Mouse (Mus musculus) T-helper 2 cell (primary cell): Measurements from ENCODE around the gene Mgmt.

Experiments used
- in situ Hi-C: fragments of 300-600 bp; cut with MboI, MseI; formaldehyde crosslinking; loops from one replicate; pipeline ENCODE4 v1.15.1; 2025; ENCODE audit warnings: high pct_unique_total_duplicates

Mgmt gene

DNA sequence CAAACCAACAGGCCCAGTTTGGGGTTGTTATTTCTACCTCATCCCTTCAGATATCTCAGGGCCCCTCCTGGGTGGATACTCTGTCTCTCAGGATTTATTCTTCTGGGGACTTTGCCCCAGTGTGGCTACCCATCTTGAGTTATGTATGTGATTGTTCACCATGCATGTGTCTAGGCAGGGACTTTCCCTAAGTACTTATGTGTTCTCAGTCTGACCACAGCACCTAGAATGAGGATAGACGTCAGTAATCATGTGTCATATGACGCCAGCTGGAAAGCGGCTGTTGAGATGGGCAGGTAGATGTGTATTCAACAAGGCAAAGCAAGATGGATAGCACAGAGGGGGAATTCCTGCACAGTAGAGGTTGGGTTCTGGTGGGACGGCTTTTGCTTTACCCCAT, 217.7 kb downstream of the Mgmt start:
- in situ Hi-C loops: no loop called here

DNA sequence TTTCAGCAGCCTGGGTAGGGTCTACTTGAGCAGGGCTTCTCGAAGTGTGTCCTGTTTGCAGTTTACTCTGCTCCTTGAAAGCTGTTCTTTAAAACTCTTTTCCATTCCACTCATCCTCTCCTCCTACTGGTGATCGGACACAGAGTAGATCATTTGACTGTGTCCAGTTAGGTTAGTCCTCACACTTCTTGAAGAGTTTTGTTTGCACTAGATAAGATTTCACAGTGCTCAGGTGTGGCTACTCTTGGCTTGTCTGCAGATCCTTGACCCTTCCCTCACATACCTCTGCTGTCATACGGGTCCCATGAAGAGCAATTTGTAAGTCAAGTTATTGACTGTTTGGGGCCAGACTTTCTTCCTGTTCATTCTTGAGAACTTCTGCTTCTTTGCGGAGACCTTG, 221.8 kb downstream of the Mgmt start:
- in situ Hi-C loops: no loop called here

DNA sequence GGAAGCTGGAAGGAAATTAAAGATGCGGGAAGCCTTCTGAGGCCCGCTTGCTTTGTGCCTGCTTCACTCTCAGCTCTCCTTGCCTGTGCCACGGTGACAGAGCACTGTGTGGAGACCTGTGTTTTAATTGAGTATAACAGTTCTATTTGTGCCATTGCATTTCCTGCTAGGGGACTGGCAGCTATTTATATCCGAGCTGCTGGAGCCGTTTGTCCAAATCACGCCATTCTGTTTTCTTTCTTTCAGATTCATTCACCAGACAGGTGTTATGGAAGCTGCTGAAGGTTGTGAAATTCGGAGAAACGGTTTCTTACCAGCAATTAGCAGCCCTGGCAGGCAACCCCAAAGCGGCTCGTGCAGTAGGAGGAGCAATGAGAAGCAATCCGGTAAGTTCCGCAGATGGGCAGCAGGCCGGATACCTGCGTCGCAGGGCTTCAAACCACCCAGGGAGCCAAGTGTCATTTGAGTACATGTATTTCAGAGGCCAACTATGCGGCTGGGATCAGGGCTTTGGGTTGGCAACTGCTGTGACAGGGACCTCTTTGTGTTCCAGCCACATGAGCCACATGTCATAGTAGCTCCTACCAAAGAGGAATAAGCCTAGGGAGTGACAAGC, 226.9 kb downstream of the Mgmt start:
- in situ Hi-C loops: no loop called here

DNA sequence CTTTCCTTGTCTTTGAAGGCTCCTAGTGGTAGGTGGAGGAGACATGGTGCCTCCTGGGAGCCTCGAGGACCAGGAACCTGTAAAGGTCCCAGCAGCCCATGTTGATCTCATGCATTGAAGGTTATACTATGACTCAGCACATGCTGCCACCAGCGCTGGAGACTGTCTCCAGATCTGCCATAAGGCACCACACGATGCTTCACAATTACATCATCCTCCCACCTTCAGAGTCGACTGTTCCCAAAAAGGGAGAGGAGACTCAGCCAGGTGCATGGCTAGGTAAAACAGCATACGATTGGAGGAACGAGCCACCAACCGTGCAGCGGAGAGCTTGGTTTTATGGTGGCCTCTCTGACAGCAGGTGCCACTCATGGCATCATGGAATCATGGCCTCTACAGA, 234.3 kb downstream of the Mgmt start:
- in situ Hi-C loops: no loop called here

DNA sequence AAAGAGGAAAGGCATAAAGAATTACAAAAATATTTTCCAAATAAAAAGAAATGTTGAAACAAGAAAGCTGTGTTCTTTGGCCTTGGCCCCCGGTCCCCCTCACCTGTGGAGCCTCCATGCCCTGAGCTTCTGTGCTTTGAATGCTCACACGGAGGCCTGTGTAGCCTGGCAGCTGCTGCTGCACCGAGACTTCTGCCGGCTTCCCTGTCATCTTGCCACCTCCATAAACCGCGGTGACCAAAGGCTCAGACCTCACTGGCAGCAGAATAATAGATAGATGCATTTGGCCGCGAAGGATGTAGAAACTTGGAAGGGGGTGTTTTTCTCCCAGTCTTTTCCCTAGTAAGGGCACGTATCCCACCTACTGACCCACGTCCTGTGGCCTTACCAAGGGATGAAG, 235.8 kb downstream of the Mgmt start:
- in situ Hi-C loops: no loop called here

DNA sequence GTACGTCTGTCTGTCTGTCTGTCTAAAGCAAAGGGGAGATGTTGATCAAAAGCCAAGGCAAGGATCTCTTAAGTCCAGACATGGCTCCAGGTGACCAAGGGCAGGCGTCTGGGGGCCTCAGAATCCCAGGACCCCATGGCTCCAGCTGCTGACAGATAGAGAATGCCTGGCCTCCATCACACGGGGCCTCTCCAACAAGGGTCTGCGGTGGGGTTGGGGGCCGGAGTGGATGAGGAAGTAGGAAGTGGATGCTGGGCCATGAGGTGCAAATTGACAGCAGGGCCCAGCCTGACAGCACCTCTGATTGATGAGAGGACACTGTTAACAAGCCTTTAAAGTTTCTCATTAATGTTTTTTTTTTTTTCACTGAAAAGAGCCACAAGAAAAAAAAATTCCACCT, 237.5 kb downstream of the Mgmt start:
- in situ Hi-C loops: no loop called here

DNA sequence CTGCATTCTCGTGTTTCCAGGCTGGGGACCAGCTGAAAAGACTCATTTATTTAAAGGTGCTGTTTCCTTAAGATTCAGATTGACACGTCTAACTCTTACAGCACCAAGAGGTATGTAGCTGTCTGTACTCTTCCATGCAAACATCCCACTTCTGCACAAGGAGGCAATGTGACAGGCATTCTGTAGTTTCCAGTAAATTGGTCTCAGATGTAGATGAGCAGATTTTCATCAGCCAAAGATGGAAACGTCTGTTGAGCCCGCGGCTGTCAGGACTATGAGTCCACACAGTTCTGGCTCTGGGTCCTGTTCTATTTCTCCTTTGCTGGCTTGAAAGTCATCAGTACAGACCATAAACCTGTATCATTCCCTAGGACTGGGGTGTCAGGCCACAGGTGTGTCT, 243.7 kb downstream of the Mgmt start:
- in situ Hi-C loops: no loop called here

DNA sequence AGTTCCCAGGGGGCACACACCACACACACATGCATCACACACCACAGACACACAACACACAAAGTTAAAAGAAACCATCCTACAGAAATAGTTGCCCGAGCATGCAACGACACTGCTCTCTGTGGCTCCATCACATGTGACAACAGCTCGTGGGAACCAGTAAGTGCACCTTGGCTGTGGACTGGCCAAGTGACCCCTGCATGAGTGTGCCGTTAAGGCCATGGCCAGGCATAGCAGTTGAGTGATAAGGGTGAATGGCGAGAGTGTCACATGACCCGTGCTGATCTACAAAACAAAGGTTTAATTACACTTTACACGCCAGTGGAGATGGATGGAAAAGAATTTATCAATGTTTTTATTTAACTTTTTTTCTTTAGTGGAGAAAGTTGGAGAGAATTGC, 245.9 kb downstream of the Mgmt start:
- in situ Hi-C loops: no loop called here

DNA sequence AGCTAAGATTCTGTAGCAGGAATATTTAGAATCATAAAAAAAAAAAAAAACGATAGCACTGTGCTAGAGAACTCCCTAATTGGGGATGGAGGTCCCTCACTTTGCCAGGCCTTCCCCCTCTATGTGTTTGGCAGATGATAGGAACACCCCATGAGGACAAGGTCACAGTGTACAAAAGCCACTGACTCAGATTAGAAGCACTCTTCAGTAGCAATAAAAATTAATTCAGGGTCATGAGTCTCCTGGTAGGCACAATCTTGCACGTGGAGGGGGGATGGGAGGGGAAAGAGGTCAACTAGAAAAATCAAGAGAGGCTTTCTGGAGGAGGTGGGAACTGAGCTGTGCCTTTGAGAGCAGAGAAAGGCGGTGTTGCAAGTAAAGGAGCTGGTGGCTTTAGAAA, 247.0 kb downstream of the Mgmt start:
- in situ Hi-C loops: no loop called here

DNA sequence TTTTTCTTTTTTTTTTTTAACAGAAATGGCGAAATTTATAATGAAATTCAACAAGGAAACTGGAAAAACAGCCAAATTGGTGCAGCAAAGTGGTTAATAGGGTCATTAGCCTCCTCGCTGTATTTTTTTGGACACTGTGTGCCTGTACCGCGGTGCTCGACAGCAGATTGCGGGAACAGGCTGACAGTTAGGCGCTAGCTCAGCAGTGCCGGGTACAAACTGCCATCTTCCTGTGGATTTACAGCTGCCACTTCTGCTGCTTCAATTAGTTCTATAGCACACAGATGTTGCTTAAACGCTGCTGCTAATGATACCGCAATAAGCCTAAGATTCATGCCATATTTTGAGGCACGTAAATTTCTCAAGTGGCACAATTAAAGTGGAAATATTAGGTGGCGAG, 252.7 kb downstream of the Mgmt start:
- in situ Hi-C loops: no loop called here

DNA sequence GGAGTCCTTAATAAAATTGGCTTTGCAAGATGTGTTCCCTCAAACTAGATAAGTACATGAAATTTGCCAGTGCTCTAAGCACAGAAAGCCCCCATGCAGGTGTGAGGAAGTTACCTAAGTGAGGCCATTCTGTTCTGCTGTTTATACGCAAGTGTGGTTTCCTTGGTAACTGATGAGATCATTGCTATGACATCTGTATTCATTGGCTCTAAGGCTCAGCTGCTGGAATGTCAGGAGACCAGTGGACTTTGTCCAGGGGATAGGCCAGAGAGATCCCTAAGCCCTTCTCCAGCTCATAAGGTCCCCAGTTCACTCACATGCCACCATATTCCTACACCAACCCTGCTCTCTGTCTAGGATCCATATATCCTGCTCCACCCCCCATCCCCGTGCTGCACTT, 257.4 kb downstream of the Mgmt start:
- in situ Hi-C loops: no loop called here

DNA sequence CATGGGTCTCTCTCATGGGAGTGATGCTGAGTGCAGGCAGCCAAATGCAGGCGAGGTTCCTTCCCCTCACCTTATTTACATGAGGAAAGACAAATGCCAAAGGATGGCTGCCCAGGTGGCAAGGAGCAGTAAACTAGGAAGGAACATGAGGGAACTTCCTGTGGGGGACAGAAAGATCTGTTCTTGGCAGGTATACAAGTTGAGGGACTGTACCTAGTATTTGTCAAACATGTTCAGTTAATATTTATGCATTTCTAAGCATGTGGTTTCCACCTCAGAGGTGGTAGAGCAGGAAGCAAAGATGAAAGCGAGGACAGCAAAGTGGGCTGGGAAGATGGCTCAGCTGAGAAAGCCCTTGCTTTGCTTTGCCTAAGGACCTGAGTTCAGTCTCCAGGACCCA, 260.2 kb downstream of the Mgmt start:
- in situ Hi-C loops: no loop called here

DNA sequence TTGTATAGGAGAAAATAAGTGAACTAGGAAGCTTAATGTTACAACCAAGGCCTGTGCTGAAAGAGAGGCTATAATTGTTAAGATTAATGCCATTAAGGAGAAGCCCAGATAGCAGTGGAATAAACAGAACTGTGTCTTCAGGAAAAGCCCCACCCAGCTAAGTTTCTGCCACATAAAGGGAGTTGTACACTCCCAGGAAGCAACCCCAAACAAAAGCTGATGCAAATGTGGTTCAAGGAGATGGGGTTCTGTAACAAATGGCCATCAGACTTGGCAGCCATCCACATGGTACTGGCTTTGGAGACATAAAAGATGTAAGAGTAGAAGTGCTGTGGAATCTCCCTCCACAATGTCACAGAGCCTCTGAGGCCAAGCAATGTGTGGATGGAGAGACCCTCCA, 264.7 kb downstream of the Mgmt start:
- in situ Hi-C loops: no loop called here

DNA sequence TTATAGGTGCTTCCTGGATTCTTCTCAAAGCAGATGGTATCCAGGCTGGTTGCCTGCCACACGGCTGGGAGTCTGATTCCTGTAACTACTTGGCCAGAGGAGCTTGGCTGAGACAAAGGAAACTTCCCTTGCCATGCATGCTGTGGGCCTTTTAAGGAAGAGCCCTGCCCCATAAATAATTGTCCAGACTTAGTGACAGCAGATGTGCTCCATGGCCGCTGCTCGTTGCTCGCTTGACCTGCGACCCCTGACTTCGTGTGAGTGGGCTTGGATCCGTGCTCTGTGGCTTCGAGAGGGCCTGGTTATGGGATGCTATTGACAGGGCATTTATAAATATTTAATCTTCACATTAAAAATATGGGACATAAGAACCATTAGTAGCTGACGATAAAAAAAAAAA, 277.9 kb downstream of the Mgmt start:
- in situ Hi-C loops: no loop called here
